Mouse (Mus musculus): ENCODE measurements around the gene Myg1. TPM values are rescaled to one million over a fixed set of nuclear protein-coding genes. Genes with fewer than 3 reads are reported as not detected.
A peak's percentile ranks its signal among the peaks of the same experiment; 100 is the strongest.

Myg1 gene
- polyA plus RNA-seq, 2 experiments, result 32.5 to 43.2 TPM

DNA sequence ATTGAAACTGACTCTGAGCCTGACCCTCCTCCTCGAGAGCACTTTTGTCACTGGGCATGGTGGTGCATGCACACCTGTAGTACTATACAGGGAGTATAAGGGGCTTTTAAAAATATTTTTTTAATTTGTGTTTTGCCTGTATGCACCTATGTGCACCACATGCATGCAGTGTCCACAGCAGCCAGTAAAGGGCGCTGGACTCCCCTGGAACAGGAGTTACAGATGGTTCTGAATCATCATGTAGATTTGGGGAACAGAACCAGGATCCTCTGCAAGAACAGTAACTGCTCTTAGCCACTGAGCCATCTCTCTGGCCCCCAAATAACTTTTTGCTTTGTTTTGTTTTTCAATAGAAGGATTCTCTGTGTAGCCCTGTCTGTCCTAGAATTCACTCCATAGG, 20.7 kb downstream of the Myg1 start:
- DNase-seq (ENCODE audit: low read depth in 3 of 3, low spot score in 3 of 3) (no peak), ATAC-seq (ENCODE audit: insufficient read depth) (no peak)
- Histone ChIP-seq H3K4me3 (ENCODE audit: insufficient read depth in 1 of 2, low read depth in 2 of 2, low read length in 2 of 2) (no peak overlapping the region), H3K27ac (no peak overlapping the region), H3K9ac (replicated peaks) (no peak overlapping the region), H3K9me3 (ENCODE audit: control insufficient read depth, low read length) (no peaks in the 10 kb centered on the region), H3K4me1 (replicated peaks; ENCODE audit: control insufficient read depth in 2 of 2, insufficient read depth in 2 of 2, low read length in 1 of 2) (peaks cover 6 to 8% of the 10 kb centered on the region in 2 experiments), H3K4me2 (ENCODE audit: low read depth) (no peak overlapping the region), H3K27me3 (ENCODE audit: control insufficient read depth, insufficient read depth, low read length) (peaks cover 33% of the 10 kb centered on the region), H3K36me3 (replicated peaks; ENCODE audit: control insufficient read depth, insufficient read depth, low read depth) (peaks cover under 1% of the 10 kb centered on the region; the same call in 1 of the 2 replicates)
- 53% methylated on average over 2 of the region's 2 CpGs for WGBS (ENCODE audit: insufficient replicate concordance)
- TF ChIP-seq CTCF (IDR thresholded peaks at IDR 0.05; ENCODE audit: low read depth) (peak; percentile 32), EP300 (IDR thresholded peaks at IDR 0.05; ENCODE audit: low read depth) (no peak)

DNA sequence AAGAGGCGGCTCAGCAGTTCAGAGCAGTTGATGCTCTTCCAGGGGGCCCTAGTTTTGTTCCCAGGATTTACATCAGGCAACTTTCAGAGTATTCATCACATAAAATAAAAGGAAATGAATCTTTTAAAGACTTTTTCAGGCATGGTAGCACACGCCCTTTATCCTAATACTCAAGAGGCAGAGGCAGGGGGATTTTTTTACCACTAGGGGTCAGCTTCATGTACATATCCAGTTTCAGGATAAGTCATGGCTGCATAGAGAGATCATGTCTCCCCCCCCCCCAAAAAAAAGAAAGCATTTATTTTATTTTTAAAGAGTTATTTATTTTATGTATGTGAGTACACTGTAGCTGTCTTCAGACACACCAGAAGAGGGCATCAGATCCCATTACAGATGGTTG, 22.5 kb downstream of the Myg1 start:
- Histone ChIP-seq H3K27me3 (ENCODE audit: control insufficient read depth, insufficient read depth, low read length) (peaks cover 51% of the 10 kb centered on the region), H3K9me3 (ENCODE audit: control insufficient read depth, low read length) (no peaks in the 10 kb centered on the region), H3K4me2 (ENCODE audit: low read depth) (no peak overlapping the region), H3K27ac (no peak overlapping the region), H3K9ac (replicated peaks) (no peak overlapping the region), H3K4me1 (replicated peaks; ENCODE audit: control insufficient read depth in 2 of 2, insufficient read depth in 2 of 2, low read length in 1 of 2) (peaks cover 6 to 8% of the 10 kb centered on the region in 2 experiments), H3K4me3 (ENCODE audit: insufficient read depth in 1 of 2, low read depth in 2 of 2, low read length in 2 of 2) (no peak overlapping the region), H3K36me3 (replicated peaks; ENCODE audit: control insufficient read depth, insufficient read depth, low read depth) (no peaks in the 10 kb centered on the region)
- DNase-seq (ENCODE audit: low read depth in 3 of 3, low spot score in 3 of 3), result no peak
- TF ChIP-seq EP300 (IDR thresholded peaks at IDR 0.05; ENCODE audit: low read depth) (no peak), CTCF (IDR thresholded peaks at IDR 0.05; ENCODE audit: low read depth) (no peak)
- ATAC-seq (ENCODE audit: insufficient read depth), result no peak
- 51% methylated on average over 2 of the region's 2 CpGs for WGBS (ENCODE audit: insufficient replicate concordance)

DNA sequence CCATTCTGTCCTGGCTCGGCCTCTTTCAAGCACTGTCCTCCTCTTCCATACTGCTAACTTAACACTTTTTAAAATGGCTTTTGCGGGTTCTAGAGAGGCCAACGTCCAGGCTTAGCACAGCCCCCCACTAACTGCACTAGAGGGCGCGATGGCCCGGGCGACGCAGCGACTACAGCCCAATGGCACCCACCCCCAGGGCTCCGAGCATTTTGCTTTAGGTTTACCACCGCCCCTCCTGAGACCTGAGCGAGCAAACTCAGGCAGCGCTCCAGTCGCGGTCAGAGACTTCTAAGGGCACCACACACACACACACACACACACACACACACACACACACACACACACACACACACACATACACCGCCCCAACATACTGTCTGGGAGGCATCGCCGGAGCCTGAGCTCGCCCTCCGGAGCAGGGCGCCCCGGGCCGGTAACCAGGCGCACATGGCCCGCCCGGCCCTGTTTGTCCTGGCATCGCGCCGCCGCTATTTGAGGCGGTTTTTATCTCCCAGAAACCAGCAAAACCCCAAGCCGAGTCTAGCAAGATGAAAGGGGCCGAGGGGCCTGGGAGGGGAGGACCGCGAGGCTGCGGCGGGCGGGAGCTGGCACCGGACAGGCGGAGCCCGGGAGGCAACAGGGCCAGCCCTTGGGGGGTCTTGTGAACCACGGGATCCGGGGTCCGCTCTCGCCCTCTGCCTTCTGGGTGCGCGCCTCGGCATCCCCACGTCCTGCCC, 23.8 kb downstream of the Myg1 start:
- no peaks in the 10 kb centered on the region for H3K9me3 ChIP-seq (ENCODE audit: control insufficient read depth, low read length)
- ATAC-seq (ENCODE audit: insufficient read depth), result peak; percentile 13; the same call in 1 of the 2 replicates
- peak overlapping the region; percentile 73 for H3K4me2 ChIP-seq (ENCODE audit: low read depth)
- no peak for DNase-seq (ENCODE audit: low read depth in 3 of 3, low spot score in 3 of 3)
- H3K27me3 ChIP-seq (ENCODE audit: control insufficient read depth, insufficient read depth, low read length), result peaks cover 53% of the 10 kb centered on the region
- TF ChIP-seq CTCF (IDR thresholded peaks at IDR 0.05; ENCODE audit: low read depth) (peak; percentile 45), EP300 (IDR thresholded peaks at IDR 0.05; ENCODE audit: low read depth) (no peak)
- peak overlapping the region; percentile 35 for H3K9ac ChIP-seq (replicated peaks)
- WGBS (ENCODE audit: insufficient replicate concordance), result under 1% methylated on average over 49 of the region's 49 CpGs
- H3K36me3 ChIP-seq (replicated peaks; ENCODE audit: control insufficient read depth, insufficient read depth, low read depth), result no peaks in the 10 kb centered on the region
- H3K4me1 ChIP-seq (replicated peaks; ENCODE audit: control insufficient read depth in 2 of 2, insufficient read depth in 2 of 2, low read length in 1 of 2), result peaks cover 3 to 4% of the 10 kb centered on the region in 2 experiments
- H3K27ac ChIP-seq, result no peak overlapping the region
- H3K4me3 ChIP-seq (ENCODE audit: insufficient read depth in 1 of 2, low read depth in 2 of 2, low read length in 2 of 2), result peak overlapping the region; percentile 47 to 51

DNA sequence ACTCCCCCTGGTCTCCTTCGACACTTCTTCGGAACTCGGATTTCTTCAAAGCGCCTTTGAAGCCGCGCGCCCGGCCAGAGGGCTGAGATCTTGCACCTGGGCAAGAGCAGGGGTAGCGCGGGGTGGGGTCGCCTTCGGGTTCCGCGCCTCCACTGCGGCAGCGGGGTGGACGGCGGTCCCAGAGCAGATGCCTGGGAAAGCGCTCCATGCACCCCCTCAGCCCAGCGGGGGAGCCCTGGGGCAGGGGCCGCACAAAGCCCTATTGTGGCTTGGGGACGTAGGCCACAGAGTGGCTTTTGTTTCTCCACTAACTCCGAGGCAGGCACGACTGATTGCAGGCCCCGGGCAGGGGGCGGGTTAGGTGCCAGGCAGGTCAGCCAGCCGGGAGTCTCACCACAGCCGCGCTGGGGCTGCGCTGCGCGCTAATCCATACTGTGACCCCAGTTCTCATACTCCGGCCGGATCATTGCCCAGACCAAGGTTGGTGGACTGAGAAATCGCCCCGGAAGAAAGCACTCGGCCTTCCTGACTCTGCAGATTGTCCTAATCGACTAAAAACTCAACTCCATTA, 24.4 kb downstream of the Myg1 start:
- no peak for DNase-seq (ENCODE audit: low read depth in 3 of 3, low spot score in 3 of 3)
- no peak for ATAC-seq (ENCODE audit: insufficient read depth)
- H3K9me3 ChIP-seq (ENCODE audit: control insufficient read depth, low read length), result no peaks in the 10 kb centered on the region
- TF ChIP-seq CTCF (IDR thresholded peaks at IDR 0.05; ENCODE audit: low read depth) (no peak), EP300 (IDR thresholded peaks at IDR 0.05; ENCODE audit: low read depth) (no peak)
- WGBS (ENCODE audit: insufficient replicate concordance), result 2% methylated on average over 38 of the region's 38 CpGs
- H3K9ac ChIP-seq (replicated peaks), result peak overlapping the region; percentile 35
- H3K27me3 ChIP-seq (ENCODE audit: control insufficient read depth, insufficient read depth, low read length), result peaks cover 53% of the 10 kb centered on the region
- no peak overlapping the region for H3K27ac ChIP-seq
- H3K36me3 ChIP-seq (replicated peaks; ENCODE audit: control insufficient read depth, insufficient read depth, low read depth), result no peaks in the 10 kb centered on the region
- H3K4me2 ChIP-seq (ENCODE audit: low read depth), result peak overlapping the region; percentile 73
- peak overlapping the region; percentile 47 to 51 for H3K4me3 ChIP-seq (ENCODE audit: insufficient read depth in 1 of 2, low read depth in 2 of 2, low read length in 2 of 2)
- H3K4me1 ChIP-seq (replicated peaks; ENCODE audit: control insufficient read depth in 2 of 2, insufficient read depth in 2 of 2, low read length in 1 of 2), result peaks cover 3 to 4% of the 10 kb centered on the region in 2 experiments

All from liver, embryonic 14.5 days (tissue).